Mouse (Mus musculus) C2C12 (cell line): ENCODE measurements at regions not wholly inside any gene's neighbourhood (a gene's known extent, or its start where the extent isn't known, plus 50 kb on each side); places are given as distances from the start of the nearest gene placed in this dataset.

Experiments
- CTCF ChIP-seq: IDR thresholded peaks from one replicate; pipeline ENCODE4 v1.5.1; 2011; ENCODE audit not compliant: control insufficient read depth, insufficient read depth, insufficient read length
- MYOD1 ChIP-seq: IDR thresholded peaks from one replicate; pipeline ENCODE4 v1.6.1; 2011; ENCODE audit warnings: low read depth; ENCODE audit not compliant: control insufficient read depth, insufficient read length
- MYOG ChIP-seq: IDR thresholded peaks from one replicate; pipeline ENCODE4 v1.6.1; 2011; ENCODE audit not compliant: control insufficient read depth, insufficient read length; ENCODE audit errors: extremely low read depth
- USF1 ChIP-seq: IDR thresholded peaks from one replicate; pipeline ENCODE4 v1.6.1; 2011; ENCODE audit warnings: low read depth, mild to moderate bottlenecking, control low read depth, moderate library complexity

GRCm38 (mm10) chr3:38648633-38649032 lies 164.0 kb upstream of the Ankrd50 start:
- TF ChIP-seq CTCF (no peak), MYOG (no peak), MYOD1 (no peak), USF1 (no peak)
